Mouse (Mus musculus): ENCODE measurements around the gene Lima1.

Lima1 gene

DNA sequence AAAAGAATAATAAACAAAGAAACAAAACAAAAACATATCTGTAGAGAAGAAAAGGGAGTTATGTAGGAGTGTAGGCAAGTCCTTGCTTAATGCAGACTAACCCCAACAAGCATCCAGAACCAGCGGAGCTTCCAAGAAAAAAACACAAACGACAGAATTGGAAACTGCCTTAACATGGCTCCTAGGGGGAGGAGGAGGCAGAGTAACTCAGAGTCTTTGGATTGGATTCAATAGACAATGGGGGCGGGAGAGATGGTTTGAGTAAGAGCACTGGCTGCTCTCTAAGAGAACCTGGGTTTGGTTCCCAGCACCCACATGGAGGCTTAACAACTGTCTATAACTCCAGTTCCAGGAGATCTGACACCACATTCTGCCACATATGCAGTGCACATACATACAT is 143.6 kb downstream of the Lima1 start:
- no peak for DNase-seq

DNA sequence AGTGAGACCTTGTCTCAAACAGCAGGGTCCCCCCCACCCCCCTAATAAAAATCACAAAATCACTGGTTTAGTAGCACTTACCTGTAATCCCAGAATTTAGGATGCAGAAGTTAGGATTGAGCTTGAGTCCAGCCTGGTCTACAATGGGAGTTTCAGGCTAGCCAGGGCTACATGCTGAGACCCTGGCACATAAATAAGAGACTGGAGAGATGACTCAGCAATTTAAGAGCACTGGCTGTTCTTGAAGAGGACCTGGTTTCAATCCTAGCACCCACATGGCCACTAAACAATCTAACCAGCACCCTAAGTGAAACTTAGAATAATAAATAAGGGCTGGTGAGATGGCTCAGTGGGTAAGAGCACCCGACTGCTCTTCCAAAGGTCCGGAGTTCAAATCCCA is 144.1 kb downstream of the Lima1 start:
- no peak for DNase-seq

DNA sequence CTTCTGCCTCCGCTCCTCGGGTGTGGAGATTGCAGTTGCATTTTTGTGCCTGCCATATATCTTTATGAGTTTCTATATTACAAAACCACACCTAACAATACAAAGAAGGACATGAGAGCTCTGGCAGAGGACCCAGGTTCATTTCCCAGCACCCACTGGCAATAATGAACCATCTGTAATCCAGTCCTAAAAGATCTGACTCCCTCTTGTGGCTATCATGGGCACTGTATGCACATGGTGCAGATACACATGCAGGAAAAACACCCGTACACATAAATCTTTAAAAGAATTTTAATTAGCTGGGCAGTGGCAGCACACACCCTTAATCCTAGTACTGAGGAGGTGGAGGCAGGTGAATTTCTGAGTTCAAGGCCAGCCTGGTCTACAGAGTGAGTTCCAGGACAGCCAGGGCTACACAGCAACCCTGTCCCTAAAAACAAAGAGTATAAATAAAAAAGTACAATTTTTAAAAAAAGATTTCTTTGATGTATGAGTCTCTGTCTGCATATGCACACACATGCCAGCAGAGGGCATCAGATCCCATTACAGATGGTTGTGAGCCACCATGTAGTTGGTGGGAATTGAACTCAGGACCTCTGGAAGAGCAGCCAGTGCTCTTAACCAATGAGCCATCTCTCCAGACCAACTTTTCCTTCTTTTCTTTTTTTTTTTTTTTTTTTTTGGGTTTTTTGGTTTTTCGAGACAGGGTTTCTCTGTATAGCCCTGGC is 146.0 kb downstream of the Lima1 start:
- no peak for DNase-seq

Data from kidney, postnatal 10 days (tissue).